Mouse (Mus musculus) v-Abl transformed pro-B cells (cell line): ENCODE data around the gene Mettl17.

Experiments
- in situ Hi-C, 2 experiments: fragments of 400-800 bp; cut with MboI; formaldehyde crosslinking; loops; one replicate each; pipeline ENCODE4 v1.15.1; 2025; ENCODE audit not compliant: unreplicated experiment in 2 of 2

Mettl17 gene

GRCm38 (mm10) chr14:51893809-51894208, 9.2 kb downstream of the Mettl17 start:
- in situ Hi-C loops, result loop anchor here in 1 of 2 experiments (25.0 kb wide), 1 partner anchor 1107 kb away; the partner anchor contains the start of gene Ttc5

GRCm38 (mm10) chr14:51895071-51895470, 10.4 kb downstream of the Mettl17 start:
- in situ Hi-C loops, result loop anchor here in 1 of 2 experiments (5.0 to 25.0 kb wide), 2 partner anchors 442 to 1108 kb away; partner anchors contain the start of gene Ttc5

- in situ Hi-C loops, result loop anchor here in 1 of 2 experiments (5.0 to 25.0 kb wide), 2 partner anchors 441 to 1109 kb away; partner anchors contain the start of gene Ttc5
Observed at GRCm38 (mm10) chr14:51896019-51896418, 11.4 kb downstream of the Mettl17 start.

GRCm38 (mm10) chr14:51896539-51897170, 12.0 kb downstream of the Mettl17 start:
- in situ Hi-C loops, result loop anchor here in 1 of 2 experiments (5.0 to 25.0 kb wide), 2 partner anchors 441 to 1109 kb away; partner anchors contain the start of gene Ttc5

- in situ Hi-C loops, result loop anchor here in 1 of 2 experiments (5.0 to 25.0 kb wide), 2 partner anchors 438 to 1112 kb away; partner anchors contain the start of gene Ttc5
Observed at GRCm38 (mm10) chr14:51899351-51899750, 14.7 kb downstream of the Mettl17 start.

- in situ Hi-C loops, result loop anchor here (5.0 to 10.0 kb wide), 4 partner anchors 119 to 442 kb away; partner anchors contain the start of gene Zfp219 (in 2 of the 2)
Observed at GRCm38 (mm10) chr14:51902806-51903710, 18.4 kb downstream of the Mettl17 start.

GRCm38 (mm10) chr14:51903782-51904181, 19.1 kb downstream of the Mettl17 start:
- in situ Hi-C loops, result loop anchor here (5.0 to 10.0 kb wide), 4 partner anchors 119 to 441 kb away; partner anchors contain the start of gene Zfp219 (in 2 of the 2)

GRCm38 (mm10) chr14:51904706-51905105, 20.1 kb downstream of the Mettl17 start:
- in situ Hi-C loops, result loop anchor here (5.0 to 10.0 kb wide), 4 partner anchors 118 to 440 kb away; partner anchors contain the start of gene Zfp219 (in 2 of the 2)

GRCm38 (mm10) chr14:51906102-51906501, 21.5 kb downstream of the Mettl17 start:
- in situ Hi-C loops, result loop anchor here (10.0 kb wide), 2 partner anchors 219 to 439 kb away; no protein-coding TSS in a partner anchor

- in situ Hi-C loops, result no loop called here
Observed at GRCm38 (mm10) chr14:51911301-51911700, 26.7 kb downstream of the Mettl17 start.

- in situ Hi-C loops, result no loop called here
Observed at GRCm38 (mm10) chr14:51912391-51913061, 27.9 kb downstream of the Mettl17 start.

GRCm38 (mm10) chr14:51913062-51913959, 28.7 kb downstream of the Mettl17 start:
- in situ Hi-C loops, result no loop called here

GRCm38 (mm10) chr14:51913960-51914762, 29.5 kb downstream of the Mettl17 start, which contains the start of gene Ndrg2:
TSS of gene Ndrg2 (minus strand) at chr14:51914158.
- in situ Hi-C loops, result no loop called here

GRCm38 (mm10) chr14:51915030-51915429, 30.4 kb downstream of the Mettl17 start:
- in situ Hi-C loops, result no loop called here

GRCm38 (mm10) chr14:51916539-51916938, 31.9 kb downstream of the Mettl17 start:
- in situ Hi-C loops, result no loop called here

GRCm38 (mm10) chr14:51918125-51918524, 33.5 kb downstream of the Mettl17 start, which contains the start of gene Tppp2:
TSS of gene Tppp2 (plus strand) at chr14:51918425.
- in situ Hi-C loops, result no loop called here

GRCm38 (mm10) chr14:51918966-51919365, 34.3 kb downstream of the Mettl17 start:
- in situ Hi-C loops, result no loop called here
